Mouse (Mus musculus): ENCODE data around the gene Eif2d.

The Eif2d gene

DNA sequence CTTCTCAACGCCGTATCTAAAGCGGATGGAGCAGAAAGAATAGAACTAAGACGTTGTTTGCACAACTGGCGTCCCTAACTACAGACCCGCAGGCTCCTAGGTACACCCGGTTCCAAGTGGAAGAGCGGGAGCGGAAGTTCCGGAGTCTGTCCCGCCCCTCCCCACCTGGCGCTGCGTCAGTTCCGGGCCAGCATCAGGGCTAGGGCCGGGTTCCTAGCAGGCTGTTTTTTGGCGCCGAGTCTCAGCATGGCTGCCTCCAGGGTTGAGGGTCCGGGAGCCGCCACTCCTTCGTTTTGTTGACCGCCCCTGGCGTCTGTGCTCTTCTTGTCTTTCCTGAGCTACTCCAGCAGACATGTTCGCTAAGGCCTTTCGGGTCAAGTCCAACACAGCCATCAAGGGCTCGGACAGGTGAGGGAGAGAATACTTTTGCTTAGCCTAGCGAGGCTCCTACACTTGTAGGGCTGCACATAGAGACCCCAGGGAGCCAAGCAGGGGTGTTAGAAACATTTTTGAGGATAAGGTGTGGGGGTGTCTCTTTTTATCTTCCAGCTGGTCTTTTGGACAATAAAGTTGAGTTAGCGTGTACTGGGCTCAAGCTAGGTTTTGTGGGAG lies at the start of gene Eif2d:
Gene Eif2d, plus strand, starts transcription at position 164 of the 612 bp plus-strand sequence.
- DNase-seq (ENCODE audit: low spot score in 2 of 2) = peak; percentile 83 to 85

GRCm38 (mm10) chr1:131103776-131104424 lies 49.1 kb upstream of the Eif2d start:
- peak; percentile 67 to 73 for DNase-seq (ENCODE audit: low spot score in 2 of 2)

DNA sequence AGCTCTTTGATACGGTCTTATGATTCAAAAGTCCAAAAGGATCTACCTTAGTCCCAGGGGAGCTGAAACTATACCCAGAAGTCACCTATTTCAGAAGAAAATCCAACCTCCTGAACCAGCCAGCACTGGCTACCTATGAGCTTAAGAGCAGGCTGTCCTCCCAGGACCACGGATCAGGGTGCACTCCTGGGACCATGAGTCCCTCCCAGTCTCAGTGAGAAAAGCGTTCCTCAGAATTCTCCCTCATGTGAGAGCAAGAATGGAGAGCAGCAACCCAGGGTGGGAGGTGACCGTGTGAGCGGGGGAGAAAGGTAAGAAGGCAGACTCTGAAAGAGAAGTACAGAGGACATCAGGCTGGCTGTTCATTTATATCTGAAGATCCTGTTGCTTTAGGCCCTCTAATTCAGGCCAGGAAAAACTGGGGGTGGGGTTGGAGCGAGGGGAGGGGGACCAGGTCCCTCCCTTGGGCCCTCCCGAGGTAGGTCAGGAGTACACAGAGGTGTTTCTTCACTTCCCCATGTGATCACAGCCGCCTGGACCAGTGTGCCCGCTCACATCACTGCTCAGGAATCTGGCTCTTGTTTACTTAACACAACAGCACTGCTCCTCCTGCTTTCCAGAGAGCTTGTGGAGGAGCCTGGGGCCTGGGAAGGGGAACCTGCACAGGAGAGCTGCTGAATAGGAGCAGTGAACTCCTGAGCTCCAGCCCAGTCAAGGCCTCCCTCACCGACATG lies 45.2 kb upstream of the Eif2d start:
- no peak for DNase-seq (ENCODE audit: low spot score in 2 of 2)

DNA sequence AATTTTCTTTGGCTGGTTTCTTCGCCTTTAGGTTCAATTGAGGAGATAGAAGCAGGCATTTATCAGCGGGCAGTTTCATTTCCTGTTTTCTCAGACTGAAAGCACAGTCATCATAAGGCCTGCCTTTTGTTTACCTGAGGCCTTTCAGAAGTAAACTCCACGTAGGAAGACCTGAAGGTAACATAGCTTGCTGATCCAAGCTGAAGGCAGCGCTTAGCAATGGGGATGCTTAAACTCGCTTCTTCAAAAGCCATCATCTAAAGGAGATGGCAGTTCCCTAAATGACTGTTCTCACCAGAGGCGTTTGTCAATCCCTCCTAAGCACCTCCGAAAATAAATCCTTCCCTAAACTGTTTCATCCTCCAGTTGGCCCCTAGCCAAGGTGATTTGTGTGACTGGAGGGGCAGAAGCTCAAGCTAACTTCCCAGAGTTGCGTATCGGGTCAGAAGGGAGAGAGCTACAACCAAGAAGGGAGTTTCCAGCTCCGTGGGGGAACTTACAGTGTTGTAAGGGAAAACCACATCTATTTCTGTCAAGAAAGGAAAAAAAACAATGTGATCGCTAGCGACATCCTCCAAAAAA lies 42.4 kb upstream of the Eif2d start:
- peak; percentile 53 to 70 for DNase-seq (ENCODE audit: low spot score in 2 of 2)

DNA sequence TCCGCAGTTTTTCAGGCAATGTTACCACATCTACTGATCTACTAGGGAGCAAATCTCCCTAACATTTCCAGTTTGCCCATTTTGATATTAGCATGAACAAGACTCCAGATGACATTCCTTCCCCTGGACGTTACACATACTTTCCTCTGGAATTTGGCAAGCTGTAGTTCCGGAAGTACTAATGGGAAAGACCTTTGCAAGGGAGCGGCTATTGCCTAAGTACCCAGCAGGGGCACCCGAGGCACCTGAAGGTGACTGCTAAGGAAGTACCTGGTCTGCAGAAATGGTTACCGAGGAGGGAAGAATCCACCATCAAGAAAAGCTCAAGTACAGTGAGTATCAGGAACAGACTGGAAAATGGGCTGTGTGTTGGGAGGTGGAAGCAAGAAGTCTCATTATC lies 40.4 kb upstream of the Eif2d start:
- no peak for DNase-seq (ENCODE audit: low spot score in 2 of 2)

DNA sequence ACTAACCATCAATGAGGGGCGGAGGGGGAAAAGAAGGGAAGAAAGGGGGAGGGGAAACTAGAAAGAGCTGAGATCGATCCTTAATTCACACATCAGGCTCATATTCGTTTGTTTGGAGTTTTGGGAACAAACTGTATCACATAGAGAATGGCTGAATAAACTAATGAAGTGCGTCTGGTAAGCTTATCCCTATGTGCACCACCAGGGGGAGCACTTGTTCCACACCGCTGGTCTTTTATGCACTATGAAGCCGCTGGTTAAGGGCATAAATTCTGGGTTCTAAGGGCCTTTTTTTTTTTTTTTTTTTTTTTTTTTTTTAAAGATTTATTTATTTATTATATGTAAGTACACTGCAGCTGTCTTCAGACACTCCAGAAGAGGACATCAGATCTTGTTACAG lies 37.0 kb upstream of the Eif2d start:
- DNase-seq (ENCODE audit: low spot score in 2 of 2) = peak; percentile 53 to 63

- DNase-seq (ENCODE audit: low spot score in 2 of 2) = no peak
Observed at GRCm38 (mm10) chr1:131116430-131117011, 36.5 kb upstream of the Eif2d start.

DNA sequence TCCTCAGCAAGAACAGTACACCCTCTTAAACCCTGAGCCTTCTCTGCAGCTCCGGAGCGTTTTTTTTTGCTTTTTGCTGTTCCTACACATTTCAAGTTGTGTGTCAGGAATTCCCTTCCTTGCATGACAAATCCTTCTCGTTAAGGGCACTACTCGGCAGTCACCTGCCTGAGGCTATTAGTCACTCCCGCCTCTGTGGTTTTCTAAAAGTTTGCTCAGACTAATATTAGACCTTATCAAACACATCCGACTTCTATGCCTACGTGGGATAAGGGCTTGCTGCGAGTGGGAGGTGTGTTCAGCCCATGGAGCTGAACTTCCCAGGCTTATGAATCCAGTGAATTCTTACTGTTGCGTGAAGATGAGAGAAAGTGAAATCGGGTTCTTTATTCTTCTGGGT lies 34.5 kb upstream of the Eif2d start:
- no peak for DNase-seq (ENCODE audit: low spot score in 2 of 2)

GRCm38 (mm10) chr1:131119026-131119425 lies 34.0 kb upstream of the Eif2d start:
- peak; percentile 70 to 72 for DNase-seq (ENCODE audit: low spot score in 2 of 2)

DNA sequence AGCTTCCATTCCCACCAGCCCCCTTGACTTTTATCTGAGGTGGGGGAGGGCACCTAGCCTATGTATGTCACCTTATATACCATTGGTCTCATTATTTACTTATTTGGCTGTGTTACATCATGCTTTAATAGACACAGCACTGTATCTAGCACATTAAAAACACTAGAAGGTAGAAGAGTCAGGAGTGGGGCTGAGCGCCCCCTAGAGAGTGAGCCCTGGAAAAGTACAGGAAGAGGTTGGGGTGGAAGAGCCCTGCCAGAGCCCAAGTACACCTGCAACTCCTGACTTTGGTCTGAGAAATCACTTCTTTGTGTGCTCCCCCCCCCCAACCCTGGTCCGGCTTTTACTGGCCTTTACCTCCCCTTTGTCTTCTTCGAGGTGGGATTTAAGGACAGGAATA lies 31.0 kb upstream of the Eif2d start:
- DNase-seq (ENCODE audit: low spot score in 2 of 2) = peak; percentile 46 to 62

- no peak for DNase-seq (ENCODE audit: low spot score in 2 of 2)
Observed at GRCm38 (mm10) chr1:131123522-131124265, 29.3 kb upstream of the Eif2d start.

DNA sequence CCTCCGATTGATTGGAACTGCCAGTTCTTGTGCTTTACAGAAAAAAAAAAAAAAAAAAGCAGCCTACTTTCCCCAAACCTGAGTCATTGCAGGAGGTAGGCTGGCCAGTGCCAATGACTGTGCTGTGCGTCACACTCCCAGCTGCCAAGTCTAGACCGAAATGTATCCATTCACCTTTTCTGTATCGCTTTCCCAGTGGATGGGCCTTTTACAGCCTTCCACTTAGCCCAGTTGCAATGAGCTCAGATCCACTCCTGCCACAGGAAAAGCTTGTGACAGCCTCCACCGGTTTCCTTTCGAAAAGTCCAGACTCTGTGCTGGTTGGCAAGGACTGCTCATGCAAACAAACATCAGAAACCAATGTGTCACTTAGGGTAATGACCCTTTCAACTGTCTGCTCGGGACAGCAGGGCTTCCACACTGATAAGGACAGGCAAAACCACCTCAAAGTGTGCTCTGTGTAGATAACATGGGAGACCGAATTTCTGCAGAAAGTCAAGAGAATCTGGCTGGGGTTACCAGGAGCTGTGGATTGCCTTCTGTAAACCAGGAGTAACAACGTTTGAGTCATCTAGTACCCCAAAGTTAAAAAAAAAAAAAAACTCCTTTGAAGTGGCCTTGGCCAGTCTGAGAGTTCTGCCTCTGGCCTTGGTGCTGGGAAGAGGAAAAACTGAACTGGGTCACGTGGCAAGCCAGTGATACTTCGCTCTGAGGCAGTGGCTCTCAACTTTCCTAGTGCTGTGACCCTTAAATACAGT lies 26.8 kb upstream of the Eif2d start:
- peak; percentile 45 to 73 for DNase-seq (ENCODE audit: low spot score in 2 of 2)

- DNase-seq (ENCODE audit: low spot score in 2 of 2) = no peak
Observed at GRCm38 (mm10) chr1:131134231-131134630, 18.8 kb upstream of the Eif2d start.

DNA sequence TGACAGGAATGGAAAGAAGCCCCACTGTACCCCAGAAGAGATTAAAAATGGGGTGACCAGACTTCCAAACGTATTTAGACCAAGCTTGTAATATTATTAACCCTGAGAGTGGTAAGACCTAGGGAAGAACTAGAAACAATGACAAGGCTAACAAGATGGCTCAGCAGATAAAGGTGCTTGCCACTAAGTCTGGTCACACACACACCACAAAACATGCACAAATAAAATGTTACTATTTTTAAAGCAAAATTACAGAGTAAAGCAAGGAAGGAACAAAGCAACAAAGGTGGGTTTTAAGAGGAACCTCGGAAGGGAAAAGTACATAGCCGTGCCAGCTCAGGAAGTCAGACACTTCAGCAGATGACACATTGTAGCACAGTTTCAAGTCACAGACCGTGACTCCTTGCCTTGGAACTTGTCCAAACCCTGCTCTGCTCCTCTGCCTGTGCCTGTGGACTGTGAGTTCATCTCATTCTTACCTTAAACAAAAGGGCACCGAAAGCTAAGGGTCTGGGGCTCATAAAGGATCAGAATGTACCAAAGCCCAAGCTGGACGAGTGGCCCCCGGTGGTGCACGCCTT lies 17.9 kb upstream of the Eif2d start:
- peak; percentile 77 to 79 for DNase-seq (ENCODE audit: low spot score in 2 of 2)

DNA sequence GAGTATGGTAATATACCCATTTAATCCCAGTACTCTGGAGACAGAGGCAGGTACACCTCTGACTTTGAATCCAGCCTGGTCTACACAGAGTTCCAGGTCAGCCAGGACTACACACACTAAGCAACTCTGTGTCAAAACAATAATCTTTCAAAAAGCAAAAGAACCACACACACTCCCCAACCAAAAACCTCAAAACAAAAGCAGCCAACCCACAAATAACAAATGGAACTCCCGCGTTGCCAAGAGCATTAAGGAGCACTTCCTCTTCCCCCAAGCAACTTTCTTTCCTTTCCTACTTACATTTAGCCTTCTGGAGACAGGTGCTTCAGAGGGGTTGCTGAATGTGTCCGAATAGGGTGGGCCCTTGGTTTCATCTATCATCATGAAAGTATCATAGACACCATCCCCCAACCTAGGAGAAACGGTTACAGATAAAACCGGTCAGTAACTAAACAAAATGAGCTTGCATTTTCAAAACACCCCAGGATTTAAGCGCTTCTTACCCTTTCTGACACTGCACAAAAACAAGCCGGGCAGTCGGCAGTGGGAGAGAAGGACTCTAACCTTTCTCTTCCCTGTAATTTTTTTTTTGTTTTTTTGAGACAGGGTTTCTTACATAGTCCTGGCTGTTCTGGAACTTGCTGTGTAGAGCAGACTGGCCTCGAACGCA lies 16.9 kb upstream of the Eif2d start:
- peak; percentile 21 to 46 for DNase-seq (ENCODE audit: low spot score in 2 of 2)

DNA sequence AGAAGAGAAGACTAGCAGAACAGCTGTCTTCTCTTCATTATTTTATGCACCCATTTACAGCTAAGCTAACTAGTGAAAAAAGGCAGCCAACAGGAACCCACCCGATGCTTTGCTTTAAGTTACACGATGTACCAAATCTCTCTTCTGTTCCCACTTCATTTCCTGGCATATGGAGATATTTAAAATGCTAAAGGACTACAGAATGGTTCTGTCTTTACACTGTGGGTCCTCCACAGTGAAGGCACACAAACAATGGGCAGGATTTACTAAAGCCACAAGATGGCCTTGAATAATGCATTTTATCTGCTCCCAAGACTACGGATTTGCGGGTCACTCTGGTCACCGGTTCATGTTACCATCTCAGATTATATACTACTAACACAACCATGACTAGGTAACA lies 15.9 kb upstream of the Eif2d start:
- no peak for DNase-seq (ENCODE audit: low spot score in 2 of 2)

DNA sequence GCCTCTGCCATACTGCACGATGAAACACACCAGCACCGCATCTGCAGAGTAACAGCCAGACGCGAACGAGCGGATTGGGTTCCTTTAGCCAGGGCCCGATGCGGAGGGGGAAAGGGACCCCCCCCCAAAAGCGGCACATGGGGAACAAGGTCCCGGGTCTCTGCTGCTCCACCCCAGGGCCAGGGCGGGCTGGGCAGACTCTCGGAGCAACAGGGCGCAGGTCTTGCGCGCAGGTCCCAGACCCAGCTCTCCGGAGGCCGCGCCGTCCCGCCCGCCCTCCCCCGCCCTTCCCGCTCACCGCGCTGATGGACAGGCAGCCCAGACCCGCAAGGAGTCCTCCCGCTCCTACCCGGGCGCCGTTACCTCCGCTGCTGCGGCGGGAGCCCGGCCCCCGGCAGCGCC lies 15.3 kb upstream of the Eif2d start:
- peak in 1 of 2 experiments; percentile 36 for DNase-seq (ENCODE audit: low spot score in 2 of 2)

GRCm38 (mm10) chr1:131138191-131139016 lies 14.6 kb upstream of the Eif2d start, which contains the start of gene Dyrk3:
TSS of gene Dyrk3 (minus strand) at chr1:131138340.
- peak; percentile 94 to 95 for DNase-seq (ENCODE audit: low spot score in 2 of 2)

All from spleen, postnatal 36 days (tissue).